Mouse (Mus musculus) brain, adult 2 months (tissue): ENCODE results near the gene Tbxa2r.

Experiments
- DNase-seq: peaks from one replicate; pipeline ENCODE4 v3.0.0; 2011; ENCODE audit warnings: low read depth, low spot score

Tbxa2r gene

GRCm38 (mm10) chr10:81299585-81300351 is 28.8 kb upstream of the Tbxa2r start:
- no peak for DNase-seq

DNA sequence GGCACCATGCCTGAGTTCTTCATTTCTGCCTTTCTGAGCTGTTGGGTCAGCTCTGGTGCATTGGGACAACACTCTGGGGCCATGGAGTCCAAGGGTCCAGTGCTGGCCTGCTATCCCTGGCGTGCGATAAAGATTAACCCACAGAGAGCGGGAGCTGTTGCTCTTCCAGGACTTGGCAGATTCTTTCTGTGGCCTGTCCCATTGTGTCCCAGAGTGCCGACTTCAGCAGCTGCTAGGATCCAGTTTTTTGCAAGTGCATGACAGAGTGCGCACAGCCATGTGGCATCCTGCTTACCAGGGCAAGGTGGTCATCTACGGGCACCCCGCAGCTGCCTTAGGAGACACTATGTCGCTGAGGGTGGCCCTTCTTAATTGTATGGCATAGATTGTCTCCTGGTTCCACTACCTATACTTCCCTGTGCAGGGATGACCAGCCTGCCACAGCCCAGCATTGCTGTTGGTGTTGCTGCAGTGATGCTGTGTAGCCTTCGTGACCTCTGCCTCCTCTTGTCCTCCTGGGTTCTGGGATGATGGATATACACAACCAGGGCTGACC is 28.1 kb upstream of the Tbxa2r start:
- DNase-seq = no peak

DNA sequence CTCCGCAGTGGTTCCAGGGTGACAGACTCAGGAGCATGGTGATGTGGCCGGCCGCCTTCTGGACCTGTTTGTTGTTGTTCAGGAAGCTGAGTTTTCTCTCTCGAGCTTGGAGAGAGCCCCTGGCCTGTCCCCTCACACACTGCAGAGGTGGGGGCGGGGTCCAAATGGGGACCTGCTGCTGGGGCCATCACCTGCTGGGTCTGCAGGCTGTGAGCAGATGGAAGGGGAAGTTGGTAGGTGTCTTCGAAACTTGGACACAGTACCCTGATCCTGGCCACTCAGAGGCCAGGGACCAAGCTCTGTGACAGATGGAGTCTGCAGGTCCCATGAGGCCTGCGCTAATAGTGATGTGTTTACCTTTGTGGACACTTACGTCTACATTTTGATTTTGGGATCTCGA is 27.2 kb upstream of the Tbxa2r start:
- peak; percentile 87 for DNase-seq

GRCm38 (mm10) chr10:81302288-81302687 is 26.2 kb upstream of the Tbxa2r start:
- DNase-seq = no peak

GRCm38 (mm10) chr10:81302781-81303218 is 25.7 kb upstream of the Tbxa2r start:
- peak; percentile 88 for DNase-seq

DNA sequence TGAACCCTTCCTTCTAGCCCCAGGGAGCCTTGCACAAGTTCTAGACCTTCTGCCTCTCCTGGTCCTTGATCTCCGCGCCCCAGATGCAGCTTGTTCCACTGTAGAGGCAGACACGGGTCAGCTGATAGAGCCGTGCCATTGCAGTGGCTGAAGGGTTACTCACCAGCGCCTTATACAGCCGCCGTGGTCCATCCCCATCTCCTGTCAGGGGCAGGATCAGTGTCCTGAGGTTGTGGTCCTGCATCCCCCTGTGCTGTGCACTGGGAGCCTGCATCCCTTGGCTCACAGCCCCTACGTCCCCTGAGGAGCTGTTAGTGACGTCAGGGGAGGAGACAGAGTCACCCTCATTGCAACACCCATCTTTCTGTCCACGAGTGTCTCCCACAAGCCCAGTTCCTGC is 25.3 kb upstream of the Tbxa2r start:
- no peak for DNase-seq

- no peak for DNase-seq
These were observed 24.8 kb upstream of the Tbxa2r start for GRCm38 (mm10) chr10:81303761-81304160.

- peak; percentile 80 for DNase-seq
These were observed 23.8 kb upstream of the Tbxa2r start for GRCm38 (mm10) chr10:81304597-81305238.

GRCm38 (mm10) chr10:81305663-81306062 is 22.9 kb upstream of the Tbxa2r start:
- peak; percentile 77 for DNase-seq

GRCm38 (mm10) chr10:81306173-81306668 is 22.3 kb upstream of the Tbxa2r start:
- no peak for DNase-seq

- DNase-seq = peak; percentile 78
These were observed 21.5 kb upstream of the Tbxa2r start for GRCm38 (mm10) chr10:81306837-81307682.

- no peak for DNase-seq
These were observed 19.0 kb upstream of the Tbxa2r start for GRCm38 (mm10) chr10:81309571-81309970.

DNA sequence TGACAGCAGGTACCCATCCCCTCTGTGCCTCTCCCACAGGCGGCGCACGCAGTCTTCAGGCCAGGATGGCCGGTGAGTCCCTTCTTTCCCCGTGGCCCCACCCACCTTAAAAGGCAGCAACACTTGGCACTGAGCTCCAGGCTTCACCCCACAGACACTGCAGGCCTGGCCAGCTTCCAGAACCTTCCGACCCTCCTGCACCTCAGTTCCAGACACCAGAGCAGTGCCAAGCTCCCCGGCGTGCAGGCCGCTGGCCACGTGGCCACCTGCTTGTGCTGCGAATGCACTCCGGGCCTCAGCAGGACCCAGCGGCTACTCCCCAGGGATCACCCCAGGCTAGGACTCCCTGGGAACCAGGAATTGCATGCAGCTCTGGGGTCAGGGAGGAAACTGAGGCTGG is 14.9 kb upstream of the Tbxa2r start:
- no peak for DNase-seq

DNA sequence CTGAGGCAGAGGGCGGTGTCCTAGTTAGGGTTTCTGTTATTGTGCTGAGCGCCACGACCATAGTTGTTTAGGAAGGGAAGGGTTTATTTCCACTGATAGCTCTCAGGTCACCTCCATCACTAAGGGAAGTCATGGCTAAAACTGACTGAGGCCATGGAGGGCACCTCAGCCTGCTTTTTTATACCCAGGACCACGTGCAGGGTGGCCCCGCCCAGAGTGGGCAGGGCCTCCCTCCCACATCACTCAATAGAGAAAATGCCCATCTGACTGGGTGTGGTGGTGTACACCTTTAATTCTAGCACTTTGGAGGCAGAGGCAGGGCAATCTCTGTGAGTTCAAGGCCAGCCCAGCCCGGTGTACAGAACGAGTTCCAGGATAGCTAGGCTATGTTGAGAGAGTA is 14.3 kb upstream of the Tbxa2r start:
- DNase-seq = no peak

DNA sequence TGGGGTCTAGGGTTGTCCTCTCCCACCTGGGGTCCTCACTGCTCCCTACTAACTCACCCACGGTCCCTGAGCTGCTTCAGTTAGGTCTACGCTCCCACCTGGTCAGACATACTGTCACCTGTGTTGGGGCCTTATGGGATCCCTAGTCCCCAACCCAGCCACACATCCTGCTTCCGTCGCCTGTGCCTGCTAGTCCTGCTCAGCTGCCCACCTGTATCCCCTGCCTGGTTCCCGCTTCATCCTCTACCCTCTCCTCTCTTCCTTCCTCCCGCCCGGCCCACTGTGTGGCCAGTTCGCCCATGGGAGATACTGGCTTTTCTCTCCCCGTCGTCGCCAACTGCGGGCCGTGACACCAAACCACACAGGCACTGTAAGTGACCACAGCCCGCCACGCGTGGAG is 12.9 kb upstream of the Tbxa2r start:
- no peak for DNase-seq

DNA sequence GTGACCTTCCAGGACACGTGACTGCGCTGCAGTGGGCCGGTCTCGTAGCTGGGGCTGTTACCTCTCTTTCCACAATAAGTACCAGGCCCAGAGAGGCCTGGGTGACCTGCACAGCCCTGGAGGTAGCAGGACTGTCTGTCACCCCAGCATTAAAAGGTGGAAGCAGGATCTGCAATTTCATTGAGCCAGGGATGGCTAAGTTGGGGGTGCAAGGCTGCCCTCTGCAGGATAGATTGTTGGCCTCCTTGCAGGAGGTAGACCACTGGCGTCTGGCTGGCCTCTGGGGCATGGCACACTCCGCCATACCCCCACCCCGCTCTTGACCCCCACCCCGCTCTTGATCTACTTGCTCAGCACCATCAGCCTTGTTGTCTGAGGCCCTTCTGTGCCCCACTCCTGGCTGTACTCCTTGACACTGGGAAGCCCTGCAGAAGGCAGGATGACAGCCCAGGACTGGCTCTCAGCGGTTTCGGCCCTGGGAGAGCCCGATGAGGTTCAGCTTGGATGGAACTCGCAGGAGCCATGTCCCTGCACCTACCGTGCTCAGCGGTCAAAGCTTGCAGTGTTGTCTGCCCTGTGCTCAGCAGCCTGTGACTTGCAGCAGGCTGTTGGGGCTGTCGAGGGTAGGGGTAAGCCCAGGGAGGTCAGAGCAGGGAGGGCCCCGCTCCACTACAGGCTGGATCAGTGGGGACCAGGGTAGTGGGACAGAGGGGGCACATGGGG is 12.0 kb upstream of the Tbxa2r start:
- DNase-seq = peak; percentile 70

GRCm38 (mm10) chr10:81317273-81317672 is 11.3 kb upstream of the Tbxa2r start:
- DNase-seq = peak; percentile 33

DNA sequence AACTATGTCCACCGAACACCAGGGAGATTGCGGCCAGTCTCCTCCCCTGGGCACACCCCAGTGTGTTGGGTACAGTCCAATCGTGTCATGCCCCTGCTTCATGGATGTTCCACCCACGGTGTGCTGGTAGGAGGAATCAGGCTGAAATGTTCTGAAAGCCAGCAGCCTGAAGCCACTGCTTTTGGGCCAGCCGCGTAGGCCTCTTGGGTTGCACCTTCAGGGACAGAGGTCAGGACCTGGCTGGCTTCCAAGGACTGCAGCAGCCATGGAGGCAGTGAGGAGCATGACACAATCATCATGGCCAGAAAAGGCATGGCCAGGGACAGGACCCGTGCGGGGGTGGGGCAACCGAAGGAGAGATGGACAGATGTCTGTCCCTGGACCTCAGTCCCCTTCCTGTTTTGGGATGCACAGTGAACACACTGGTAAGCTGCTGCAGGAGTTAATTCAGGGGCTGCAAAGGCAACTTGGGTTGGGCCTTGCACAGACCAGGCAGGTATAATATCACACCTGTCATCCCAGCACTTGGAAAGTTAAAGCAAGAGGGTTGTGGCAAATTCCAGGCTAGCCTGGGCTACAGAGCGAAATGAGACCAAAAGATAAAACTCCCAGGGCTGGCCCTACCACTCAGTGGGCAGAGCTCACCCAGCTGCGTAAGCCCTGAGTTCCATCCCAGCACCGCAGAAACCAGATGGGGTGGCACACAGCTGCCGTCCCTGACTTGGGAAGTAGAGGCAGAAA is 9.8 kb upstream of the Tbxa2r start:
- DNase-seq = no peak

DNA sequence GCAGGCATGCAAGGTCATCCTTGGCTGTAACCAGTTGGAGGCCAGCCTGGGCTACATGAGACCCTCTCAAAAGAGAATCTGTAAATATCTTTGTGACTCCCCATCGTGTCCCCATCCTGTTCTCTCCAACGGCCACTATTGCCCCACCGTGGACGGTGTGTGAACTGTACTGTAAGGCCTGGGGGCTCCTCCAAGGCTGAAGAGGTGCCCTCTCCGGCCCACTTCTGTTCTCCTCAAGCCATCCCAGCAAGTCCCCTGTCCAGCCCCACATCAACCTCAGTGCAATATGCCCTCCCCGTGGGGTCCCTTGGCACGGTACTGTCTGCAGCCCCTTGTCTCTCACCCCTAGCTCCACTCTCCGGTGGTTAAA is 9.2 kb upstream of the Tbxa2r start:
- DNase-seq = peak; percentile 35

DNA sequence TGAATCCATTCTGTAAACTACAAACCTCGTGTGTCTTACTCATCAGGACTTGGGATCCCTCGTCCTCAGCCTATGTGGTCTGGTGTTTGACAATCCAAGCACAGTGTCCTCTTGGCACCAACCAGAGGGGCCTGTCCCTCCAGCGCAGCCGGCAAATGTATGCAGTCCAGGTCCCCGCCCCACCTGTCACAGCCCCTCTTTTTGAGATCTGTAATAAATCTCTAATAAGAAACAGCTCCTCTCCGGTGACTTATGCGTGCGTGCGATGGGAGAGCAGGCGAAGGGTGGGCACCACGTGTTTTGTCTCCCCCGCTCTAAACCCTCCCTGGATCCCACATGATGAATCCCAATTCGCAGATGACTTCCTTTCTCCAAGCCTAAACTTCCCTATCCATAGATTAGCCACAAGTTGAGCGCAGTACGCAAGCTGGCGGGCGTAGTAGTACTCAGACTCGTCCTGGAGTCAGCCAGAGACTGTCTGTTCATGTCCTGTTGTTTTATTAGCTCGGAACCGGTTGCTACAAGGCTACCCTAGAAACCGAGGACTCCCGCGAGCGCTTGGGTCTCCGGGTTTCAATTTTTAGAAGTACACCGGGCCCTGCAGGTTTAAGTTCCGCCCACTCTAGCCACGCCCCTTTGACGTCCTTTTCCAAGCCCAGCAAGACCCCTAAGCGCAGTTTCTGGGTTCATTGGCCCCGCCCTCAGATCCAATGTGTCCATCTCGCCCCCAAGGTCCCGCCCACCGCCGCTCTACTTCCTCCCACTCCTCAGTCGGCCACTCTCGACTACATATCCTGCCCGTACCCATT is 8.6 kb upstream of the Tbxa2r start:
- DNase-seq = no peak
